Mouse (Mus musculus) CD4-positive, CD25-positive, alpha-beta regulatory T cell, adult 4 months (primary cell): Measurements from ENCODE around the gene Tnc. TPM values are rescaled to one million over a fixed set of nuclear protein-coding genes. Genes with fewer than 3 reads are reported as not detected.
"Not testable (repeated sequence)": the region's sequence is repeated elsewhere in the genome, so short reads cannot be mapped to it uniquely, and the experiment has no call there.

Source experiments
- ATAC-seq: one replicate; pipeline ENCODE4 v1.8.0; 2017
- polyA plus RNA-seq, 2 experiments: library from polyadenylated mRNA; unstranded; fragments of 100-300 nt; shearing (Covaris generic); gene quantifications; one replicate each; pipeline ENCODE4 v1.2.1; 2017

The Tnc gene
- polyA plus RNA-seq, 2 experiments from 2014 or later, result 0.11 to 0.16 TPM

DNA sequence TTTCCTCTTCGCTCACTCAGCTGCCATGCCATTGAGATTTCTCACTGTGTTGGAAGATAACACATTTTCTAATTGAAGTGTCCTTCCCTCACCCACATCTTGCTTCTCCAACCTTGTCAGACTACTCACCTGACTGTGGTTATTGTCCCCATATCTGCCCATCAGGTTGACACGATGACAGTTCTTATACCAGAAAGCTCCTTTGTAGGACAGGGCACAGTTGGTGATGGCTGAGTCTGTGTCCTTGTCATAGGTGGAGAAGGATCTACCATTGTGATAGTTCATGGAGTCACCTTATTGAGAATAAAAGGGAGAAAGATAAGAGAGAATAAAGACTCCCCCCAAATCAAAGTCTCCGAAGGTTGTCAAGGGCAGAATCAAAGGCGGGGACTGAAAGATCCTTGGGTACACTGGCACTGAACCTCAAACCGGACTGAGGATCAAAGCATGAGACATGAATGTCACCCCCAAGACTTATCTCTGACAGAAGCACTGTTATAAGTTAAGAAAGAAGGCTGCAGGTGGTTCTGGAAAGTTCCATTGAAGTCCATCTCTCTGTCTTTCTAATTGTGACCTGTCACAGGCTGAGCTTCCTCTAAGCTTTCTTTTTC lies 84.9 kb downstream of the Tnc start:
- no peak for ATAC-seq

DNA sequence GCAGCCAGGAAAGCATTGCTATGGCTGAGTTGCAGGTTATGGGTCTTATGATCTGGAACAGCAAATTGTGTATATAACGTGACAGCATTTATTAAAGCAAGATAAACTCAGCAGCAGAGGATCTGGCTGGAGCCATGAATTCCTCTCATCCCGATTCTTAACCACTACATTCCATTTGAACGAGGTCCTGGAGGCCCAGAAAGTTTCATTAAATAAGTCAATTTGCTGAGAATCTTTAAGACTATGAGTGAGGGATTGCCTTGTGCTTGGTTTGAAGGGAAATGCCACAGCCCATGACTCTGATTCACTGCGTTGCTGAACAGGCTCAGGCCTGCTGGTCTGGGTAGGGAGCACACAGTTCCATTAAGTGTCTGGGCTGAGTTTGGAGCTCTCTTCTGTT lies 88.2 kb downstream of the Tnc start:
- ATAC-seq, result no peak

DNA sequence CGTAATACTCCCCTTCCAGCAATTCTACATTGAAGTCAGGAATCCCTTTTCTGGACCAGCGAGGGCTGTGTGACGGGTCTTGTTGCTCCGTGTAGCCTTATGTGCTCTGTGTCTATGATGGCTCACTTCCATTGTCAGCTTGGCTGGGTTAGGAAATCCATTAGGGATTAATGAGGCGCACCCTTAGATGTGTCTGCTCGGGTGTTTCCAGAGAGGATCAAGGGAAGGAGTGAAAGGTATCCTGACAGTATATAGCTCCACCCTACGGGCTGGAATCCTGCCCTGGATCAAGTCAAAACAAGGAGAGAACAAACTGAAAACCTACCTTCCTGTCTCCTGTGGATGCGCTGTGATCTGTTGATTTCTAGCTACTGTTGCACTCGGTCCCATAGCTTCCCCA lies 96.8 kb downstream of the Tnc start:
- ATAC-seq, result no peak

DNA sequence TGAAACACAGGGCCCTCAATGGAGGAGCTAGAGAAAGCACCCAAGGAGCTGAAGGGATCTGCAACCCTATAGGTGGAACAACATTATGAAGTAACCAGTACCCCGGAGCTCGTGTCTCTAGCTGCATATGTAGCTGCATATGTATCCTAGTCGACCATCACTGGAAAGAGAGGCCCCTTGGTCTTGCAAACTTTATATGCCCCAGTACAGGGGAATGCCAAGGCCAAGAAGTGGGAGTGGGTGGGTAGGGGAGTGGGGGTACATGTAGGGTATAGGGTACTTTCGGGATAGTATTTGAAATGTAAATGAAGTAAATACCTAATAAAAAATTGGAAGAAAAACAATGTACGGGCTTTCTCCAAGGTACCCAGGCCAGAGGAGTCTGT lies 98.1 kb downstream of the Tnc start:
- not testable (repeated sequence) for ATAC-seq

DNA sequence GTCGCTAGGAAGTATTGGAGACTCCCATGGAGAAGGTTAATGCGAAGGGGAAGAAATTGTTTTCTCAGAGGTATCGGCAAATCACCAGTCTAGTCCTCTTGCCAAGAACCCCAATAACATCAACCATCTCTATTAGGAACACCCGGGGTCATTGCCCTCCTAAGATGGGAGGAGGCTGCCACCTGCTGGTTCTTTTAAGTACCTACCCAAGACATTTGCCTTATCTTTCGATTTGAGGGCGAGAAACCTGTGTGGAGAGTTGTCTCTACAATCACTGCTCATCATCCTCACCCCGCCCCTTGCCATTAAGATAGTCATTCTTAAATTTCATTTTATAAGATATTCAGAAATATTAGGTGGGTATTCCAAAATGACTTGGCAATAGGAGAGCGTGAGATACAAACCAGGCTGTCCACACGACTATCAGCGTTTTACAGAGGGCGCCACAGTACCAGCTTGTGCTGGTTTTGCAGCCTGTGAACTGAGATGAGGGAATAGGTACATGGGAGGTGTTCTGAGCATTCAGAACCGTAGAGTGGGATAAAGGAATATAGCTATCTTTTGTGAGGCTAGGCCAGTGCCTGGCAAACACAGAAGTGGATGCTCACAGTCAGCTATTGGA lies 98.6 kb downstream of the Tnc start:
- peak; percentile 95 for ATAC-seq

DNA sequence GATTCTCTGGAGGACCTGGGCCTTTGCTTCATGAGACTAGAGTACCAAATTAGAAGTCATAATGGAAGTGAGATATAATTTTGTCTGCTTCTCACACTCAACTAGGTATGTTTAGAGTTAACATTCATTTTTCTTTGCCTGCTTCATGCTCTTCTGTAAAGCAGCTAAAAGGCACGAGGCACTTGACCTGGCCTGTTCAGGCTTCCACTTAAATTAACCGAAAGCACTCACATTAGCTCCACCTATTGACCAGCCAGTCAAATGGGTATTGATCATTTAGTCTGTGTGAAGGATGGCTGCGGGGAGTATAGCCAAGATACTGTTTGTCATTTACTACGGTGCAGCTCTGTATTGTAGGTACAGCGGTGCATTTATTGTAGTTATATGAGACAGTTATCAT lies 103.0 kb downstream of the Tnc start:
- no peak for ATAC-seq

DNA sequence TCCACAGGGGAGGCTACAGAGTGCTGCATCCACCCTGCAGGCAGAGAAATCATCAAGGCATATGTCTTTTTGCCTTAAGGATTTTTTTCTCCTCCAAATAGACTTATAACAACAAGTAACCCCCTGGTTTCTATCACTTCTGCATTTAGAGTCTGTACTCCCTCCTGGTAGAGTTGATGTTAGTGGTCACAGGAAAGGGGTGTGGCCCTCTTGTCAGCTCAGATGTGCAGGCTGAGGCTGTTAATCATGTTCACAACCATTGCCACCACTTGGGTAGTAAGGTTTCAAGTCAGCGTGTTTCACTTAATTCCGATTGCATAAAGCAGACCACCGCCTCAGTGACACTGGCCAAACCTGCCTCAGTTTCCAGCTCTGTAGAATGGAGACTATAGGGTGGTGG lies 103.9 kb downstream of the Tnc start:
- ATAC-seq, result no peak

DNA sequence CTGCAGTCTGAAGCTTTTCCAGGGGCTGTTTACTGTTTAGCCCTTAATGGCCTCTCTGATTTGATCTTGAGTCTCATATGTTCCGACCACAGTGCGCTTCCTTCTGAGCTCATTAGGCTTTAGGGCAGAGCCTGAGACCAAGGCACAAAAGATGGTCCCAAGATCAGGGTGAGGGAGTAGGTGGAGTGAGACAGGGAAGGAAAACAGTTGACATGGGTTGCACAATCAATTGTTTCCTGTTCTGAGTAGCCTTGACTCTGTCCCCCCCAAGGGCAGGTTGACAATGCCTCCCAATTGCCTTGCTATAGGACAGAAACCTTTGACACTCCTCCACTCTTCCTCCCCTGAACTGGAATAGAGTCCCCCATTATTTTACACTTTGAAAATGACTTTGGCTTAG lies 105.4 kb downstream of the Tnc start:
- ATAC-seq, result no peak

DNA sequence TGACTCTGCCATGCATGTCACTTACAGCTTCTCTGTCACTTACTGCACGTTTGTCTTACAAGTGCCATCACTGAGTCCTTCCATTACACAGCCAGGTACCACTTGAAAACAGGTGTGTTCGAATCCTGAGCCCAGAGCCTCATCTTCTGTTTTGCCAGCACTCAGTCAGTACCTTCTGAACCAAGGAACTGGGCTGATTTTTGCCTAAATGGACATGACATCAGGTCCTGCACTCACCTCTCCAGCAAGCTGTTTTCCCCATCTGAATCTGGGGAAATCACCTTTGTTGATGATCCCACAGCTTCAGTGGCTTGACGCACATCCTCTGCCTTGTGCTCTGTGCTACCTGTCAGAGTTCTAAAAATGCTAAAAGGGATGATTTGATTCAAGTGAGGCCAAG lies 107.4 kb downstream of the Tnc start:
- peak; percentile 60 for ATAC-seq

DNA sequence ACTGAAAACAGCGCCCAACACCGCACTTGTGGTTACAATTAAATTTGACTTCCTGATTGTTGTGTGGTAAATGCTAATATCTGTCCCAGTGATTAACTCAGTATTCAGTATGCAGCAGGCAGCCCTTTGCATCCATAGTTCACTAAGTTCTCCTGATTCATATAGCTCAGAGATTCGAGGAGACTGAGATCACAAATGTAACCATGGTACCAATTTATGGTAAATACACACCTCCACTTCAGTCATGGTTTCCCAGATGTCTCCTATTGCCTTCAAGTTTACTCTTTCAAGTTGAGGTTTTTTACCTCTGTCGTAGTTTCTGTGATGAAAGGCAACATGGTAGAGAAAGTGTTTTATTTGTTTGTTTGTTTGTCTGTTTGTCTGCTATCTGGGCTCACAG lies 110.9 kb downstream of the Tnc start:
- peak; percentile 33 for ATAC-seq

DNA sequence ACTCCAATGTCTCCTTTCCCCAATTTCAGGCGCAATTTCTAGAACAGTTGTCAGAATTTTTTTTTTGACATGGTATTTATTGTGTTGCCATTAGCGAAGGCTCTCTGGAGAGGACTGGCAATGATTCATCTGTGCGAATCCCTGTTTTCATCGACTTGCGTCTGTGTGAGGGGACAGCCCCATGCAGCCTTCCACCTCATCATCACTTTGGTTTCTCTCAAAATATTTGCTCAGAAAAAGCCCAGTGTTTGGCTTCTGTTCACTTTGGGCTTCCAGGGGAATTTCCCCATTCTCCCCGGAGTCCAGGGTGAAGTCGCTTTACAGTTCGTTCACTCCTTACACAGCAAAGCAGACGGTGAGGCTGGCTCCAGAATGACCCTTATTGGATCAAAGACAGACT lies 111.5 kb downstream of the Tnc start:
- ATAC-seq, result peak; percentile 70

DNA sequence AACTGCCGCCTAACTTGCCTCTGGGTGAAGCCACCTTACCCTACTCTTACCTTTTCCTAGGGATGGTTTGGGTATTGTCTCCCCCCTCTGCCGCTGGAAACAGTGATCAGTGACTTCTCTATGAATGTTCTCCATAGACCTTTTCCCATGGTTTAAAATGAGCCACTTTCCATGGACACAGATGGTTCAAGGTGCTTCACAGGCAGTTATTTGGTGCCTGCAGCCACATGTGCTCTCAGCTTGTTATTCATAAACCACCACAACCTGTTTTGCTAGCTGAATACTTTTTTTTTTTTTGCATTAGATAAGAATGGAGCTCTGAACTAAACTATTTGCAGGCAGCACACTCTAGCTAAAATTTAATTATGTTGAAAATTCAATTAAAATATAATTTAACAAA lies 116.0 kb downstream of the Tnc start:
- no peak for ATAC-seq

DNA sequence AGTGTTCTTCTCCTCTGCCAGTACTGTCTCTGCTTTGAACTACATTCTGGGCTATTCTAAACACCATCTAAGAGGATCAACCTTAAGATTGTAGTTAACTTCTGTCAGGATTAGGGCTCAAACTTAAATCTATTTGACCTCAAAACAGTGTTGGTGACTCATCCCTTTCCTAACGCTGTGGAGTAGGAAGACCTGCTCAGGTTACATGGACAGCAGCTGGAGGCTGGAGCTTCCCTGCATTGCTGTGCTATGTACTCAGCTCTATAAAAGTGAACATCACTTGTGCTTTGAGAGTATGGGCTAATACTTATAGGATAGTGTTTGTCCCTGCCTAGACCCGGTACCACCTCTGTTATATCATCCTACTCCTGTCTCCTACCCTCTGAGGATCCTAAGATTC lies 117.3 kb downstream of the Tnc start:
- no peak for ATAC-seq

DNA sequence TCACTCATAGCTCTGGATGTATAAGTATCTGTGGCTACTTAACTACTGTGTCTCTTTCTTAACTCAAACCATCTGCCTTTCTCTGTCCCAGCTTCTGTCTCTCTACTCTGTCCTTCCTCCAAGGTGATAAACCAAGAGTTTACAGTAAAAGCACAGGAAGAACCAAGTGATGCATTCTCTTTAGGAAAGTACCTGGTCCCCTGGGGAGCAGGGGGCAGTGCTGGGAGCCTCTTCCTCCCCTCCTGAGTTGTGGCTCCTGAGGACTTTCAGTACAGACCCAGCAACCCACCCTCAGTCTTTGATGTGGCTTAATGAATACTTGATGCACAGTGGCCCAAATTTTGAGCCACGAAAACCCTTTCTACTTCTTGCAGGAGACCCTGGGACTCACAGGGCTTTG lies 118.6 kb downstream of the Tnc start:
- no peak for ATAC-seq

DNA sequence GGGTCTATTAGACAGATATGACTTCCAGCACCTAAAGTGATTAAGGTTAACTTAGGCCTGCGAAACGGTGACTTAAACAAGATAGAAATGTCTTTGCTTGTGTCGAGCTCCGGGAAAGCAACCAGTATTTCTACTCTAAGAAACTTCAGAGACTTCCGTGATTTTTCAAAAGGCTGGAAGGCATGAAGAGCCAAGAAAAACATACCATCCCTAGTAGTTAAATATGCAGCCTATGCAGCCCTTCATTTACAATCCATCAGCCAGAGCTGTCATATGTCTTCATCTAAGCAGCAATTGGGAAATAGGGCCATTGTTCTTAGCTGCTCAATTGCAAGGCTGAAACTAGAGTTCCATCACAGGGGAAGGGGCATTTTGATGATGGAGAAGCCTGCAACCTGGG lies 129.6 kb downstream of the Tnc start:
- no peak for ATAC-seq

DNA sequence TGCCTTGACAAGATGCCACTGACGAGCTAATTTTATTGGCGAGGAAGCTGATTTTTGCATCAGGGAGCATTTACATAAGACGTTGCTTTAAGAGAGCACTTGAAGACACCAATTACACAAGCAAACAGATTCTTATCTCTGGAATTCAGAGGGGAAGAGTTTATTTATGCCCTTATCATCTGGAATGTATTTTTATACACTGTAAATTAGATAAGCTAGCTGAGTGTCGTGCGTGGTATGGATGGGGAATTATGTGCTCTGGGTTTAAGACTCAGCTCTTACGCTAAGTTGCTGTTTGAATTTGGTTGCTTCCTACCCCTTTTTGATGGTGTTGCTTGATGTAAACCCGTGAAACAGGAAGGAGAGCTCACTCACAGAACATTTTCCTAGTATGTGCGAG lies 130.1 kb downstream of the Tnc start:
- ATAC-seq, result no peak

DNA sequence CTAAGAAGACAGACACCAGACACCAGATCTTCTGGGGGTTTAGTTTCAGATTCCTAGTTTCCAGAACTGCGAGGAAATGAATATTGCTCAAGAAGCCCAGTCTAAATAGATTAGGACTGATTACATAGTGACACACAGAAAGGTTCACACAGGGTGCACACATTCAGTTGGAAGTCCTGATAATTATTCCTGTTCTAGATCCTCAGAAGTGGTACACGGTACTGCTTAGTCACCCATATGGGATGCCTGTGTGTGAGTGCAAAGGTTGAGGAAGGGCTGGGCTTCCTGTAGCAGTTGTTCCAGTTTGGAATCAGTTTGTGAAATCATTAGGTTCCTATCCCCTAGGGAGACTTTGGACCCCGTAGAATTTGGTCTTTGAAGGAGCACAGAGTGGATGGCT lies 130.5 kb downstream of the Tnc start:
- no peak for ATAC-seq

Other genes with a start within 250 kb of the Tnc start
- gene Tnfsf8, start 185.7 kb downstream of the Tnc start, polyA plus RNA-seq, result 10 to 100 TPM; 55.6 to 63.7 TPM